Mouse (Mus musculus) small intestine, adult 2 months (tissue): ENCODE data around the gene Olfr573-ps1. TPM values are rescaled to one million over a fixed set of nuclear protein-coding genes. Genes with fewer than 3 reads are reported as not detected.

Source experiments
- H3K27ac ChIP-seq: fragments of 200-500 bp; 2 replicates; pipeline ENCODE4 v1.5.1; 2012; ENCODE audit warnings: low read depth, low read length, control low read depth, inconsistent platforms; ENCODE audit not compliant: insufficient read depth
- H3K27me3 ChIP-seq: fragments of 200-500 bp; 2 replicates; pipeline ENCODE4 v1.6.1; 2012; ENCODE audit warnings: mild to moderate bottlenecking, moderate library complexity, low read length, inconsistent platforms; ENCODE audit not compliant: control insufficient read depth, insufficient read depth
- H3K36me3 ChIP-seq: fragments of 200-500 bp; 2 replicates; pipeline ENCODE4 v1.6.1; 2012; ENCODE audit warnings: mild to moderate bottlenecking, low read length, control low read depth, inconsistent platforms; ENCODE audit not compliant: control insufficient read depth, insufficient read depth
- H3K4me1 ChIP-seq: fragments of 200-500 bp; 2 replicates; pipeline ENCODE4 v1.6.1; 2012; ENCODE audit warnings: low read length, inconsistent platforms, mixed read lengths; ENCODE audit not compliant: control insufficient read depth, insufficient read depth, insufficient read length
- H3K4me3 ChIP-seq: fragments of 200-500 bp; 2 replicates; pipeline ENCODE4 v1.5.1; 2012; ENCODE audit warnings: low read depth, mild to moderate bottlenecking, control low read depth, inconsistent platforms, low read length, moderate library complexity
- CTCF ChIP-seq: fragments of 200-500 bp; IDR thresholded peaks from 2 replicates; pipeline ENCODE4 v1.5.1; 2012; ENCODE audit warnings: low read depth, mild to moderate bottlenecking, control low read depth, inconsistent platforms, low read length, moderate library complexity, mixed read lengths; ENCODE audit not compliant: insufficient replicate concordance, insufficient read length; ENCODE audit errors: extremely low read depth
- POLR2A ChIP-seq: fragments of 200-500 bp; IDR thresholded peaks from 2 replicates; pipeline ENCODE4 v1.6.1; 2012; ENCODE audit warnings: low read depth, mild to moderate bottlenecking, control low read depth, inconsistent platforms, low read length, moderate library complexity
- WGBS: fragments of 180-500 bp; shearing (Covaris S2); methylation state at CpG from one replicate; pipeline ENCODE4 v1.1.7; 2018; 5-methylcytosine and 5-hydroxymethylcytosine counted together
- polyA plus RNA-seq: library from polyadenylated mRNA; depleted of rRNA; stranded (reverse); fragments of >200 nt; gene quantifications from 2 replicates; pipeline ENCODE4 v1.2.3, GENCODE M21; 2012

Olfr573-ps1 gene
- polyA plus RNA-seq, 1 experiment: not detected

DNA sequence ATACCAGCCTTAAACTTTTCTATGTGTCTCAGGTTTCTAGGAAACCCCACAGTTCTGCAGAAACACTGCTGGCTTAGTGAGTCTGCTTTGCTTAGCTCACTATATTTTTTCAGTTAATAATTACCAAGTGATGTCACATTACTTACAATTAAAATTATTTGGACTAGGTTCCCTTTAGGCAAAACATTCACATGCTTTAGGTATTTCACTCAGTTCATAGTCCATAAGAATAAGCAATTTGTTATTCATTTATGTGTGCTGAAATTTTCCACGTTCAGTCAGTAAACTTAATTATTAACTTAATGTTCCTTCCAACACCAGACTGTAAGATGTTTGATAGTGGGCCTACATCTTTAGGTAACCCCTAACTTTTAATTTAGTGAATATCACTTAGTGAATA is 8.4 kb upstream of the Olfr573-ps1 start:
- Histone ChIP-seq H3K36me3 (no peaks in the 10 kb centered on the region), H3K4me3 (no peak overlapping the region), H3K27me3 (no peaks in the 10 kb centered on the region), H3K27ac (no peak overlapping the region), H3K4me1 (no peaks in the 10 kb centered on the region)
- TF ChIP-seq POLR2A (no peak), CTCF (no peak)
- WGBS: 23% methylated on average over 1 of the region's 1 CpGs

DNA sequence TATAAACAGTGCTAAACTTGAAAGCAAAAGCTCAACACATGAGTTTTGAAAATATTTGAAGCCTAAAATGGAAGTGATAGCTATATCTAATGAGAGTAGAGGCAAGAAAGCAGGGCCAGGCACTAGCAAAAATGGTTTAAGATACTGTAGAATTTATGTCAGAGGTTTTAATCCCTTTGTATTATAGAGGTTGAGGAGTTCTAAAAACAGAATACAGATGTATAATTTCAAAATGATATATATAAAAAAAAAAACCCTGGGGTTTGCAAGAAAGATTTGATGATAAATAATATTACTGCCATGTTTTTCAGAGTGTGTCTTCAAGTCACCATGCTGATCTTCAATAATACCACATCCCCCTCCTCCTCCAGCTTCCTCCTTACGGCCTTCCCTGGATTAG is 5.8 kb upstream of the Olfr573-ps1 start, which contains the start of gene Olfr574:
Gene Olfr574 (plus strand): TSS at position 301 of the 400 bp plus-strand sequence.
- no peaks in the 10 kb centered on the region for H3K27me3 ChIP-seq
- no peak within 1 kb of the TSS for H3K4me3 ChIP-seq
- 94% methylated on average over 1 of the region's 1 CpGs for WGBS
- no peaks in the 10 kb centered on the region for H3K36me3 ChIP-seq
- no peak within 1 kb of the TSS for H3K27ac ChIP-seq
- TF ChIP-seq POLR2A: no peak
- no peak for TF ChIP-seq CTCF
- H3K4me1 ChIP-seq: no peaks in the 10 kb centered on the region

DNA sequence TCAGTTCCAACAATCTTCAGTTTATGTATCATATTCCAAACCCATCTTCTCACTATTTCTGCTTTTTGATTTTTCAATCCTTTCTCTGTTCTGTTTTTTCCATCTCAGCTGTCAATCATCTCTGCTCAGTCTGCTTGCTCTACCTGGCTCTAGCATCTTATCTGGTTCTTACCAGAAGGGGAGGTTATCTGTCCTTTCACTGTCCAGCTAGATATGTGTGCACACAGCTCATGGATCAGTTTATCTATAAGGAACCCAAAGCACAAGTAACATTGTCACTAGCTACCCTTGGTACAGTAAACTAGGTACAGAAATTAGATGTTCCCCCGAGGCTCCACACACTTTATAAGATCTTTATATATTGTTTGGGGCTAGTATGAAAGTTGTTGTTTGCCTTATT is 1.0 kb upstream of the Olfr573-ps1 start:
- TF ChIP-seq POLR2A (no peak), CTCF (no peak)
- H3K27ac ChIP-seq: no peak overlapping the region
- no peak overlapping the region for H3K4me3 ChIP-seq
- no peaks in the 10 kb centered on the region for H3K27me3 ChIP-seq
- H3K36me3 ChIP-seq: no peaks in the 10 kb centered on the region
- 73% methylated on average over 1 of the region's 1 CpGs for WGBS
- no peaks in the 10 kb centered on the region for H3K4me1 ChIP-seq

DNA sequence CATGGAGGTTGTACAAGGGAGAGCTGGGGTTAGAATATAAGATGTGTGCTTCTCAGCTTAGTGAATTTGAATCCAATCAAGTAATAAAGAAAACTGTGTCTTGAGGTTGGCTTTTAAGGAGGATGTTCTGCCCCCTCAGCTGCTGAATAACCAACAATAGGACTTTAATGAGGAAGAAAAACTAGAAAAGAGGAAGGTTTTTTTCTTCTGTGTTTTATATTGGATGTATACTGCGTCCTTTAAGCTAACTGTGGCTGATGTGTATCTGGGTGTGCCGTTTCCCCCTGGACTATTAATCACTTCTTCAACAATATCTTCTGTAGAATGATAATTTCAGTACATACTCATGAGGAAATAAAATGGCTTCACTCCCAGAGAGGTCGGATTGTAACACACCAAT is 15.3 kb downstream of the Olfr573-ps1 start:
- Histone ChIP-seq H3K27ac (no peak overlapping the region), H3K4me1 (no peaks in the 10 kb centered on the region), H3K27me3 (no peaks in the 10 kb centered on the region), H3K36me3 (no peaks in the 10 kb centered on the region), H3K4me3 (no peak overlapping the region)
- 49% methylated on average over 3 of the region's 3 CpGs for WGBS
- no peak for TF ChIP-seq POLR2A
- TF ChIP-seq CTCF: no peak

DNA sequence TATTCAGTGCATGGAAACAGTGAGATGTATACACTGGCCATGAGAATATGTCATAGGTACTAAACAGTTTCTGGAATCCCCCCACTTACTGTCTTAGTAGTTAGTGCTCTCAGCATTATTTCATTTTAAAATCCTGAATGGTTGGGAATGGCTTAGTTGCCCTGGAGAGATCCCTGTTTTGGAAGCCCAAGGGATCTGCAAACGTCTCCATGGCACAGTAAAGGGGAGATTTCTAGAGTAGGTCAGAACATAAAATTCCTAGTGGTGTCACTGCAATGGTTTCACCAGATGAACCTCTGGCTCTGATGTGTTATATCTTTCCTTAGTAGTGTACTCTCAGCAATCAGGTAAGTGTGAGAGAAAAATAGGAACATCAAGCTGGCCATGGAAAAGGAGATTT is 18.3 kb downstream of the Olfr573-ps1 start, which contains the start of gene Olfr572:
Gene Olfr572 (plus strand): TSS at position 301 of the 400 bp plus-strand sequence.
- Histone ChIP-seq H3K4me1 (no peaks in the 10 kb centered on the region), H3K27ac (no peak within 1 kb of the TSS), H3K27me3 (no peaks in the 10 kb centered on the region), H3K36me3 (no peaks in the 10 kb centered on the region), H3K4me3 (no peak within 1 kb of the TSS)
- WGBS: 69% methylated on average over 1 of the region's 1 CpGs
- no peak for TF ChIP-seq CTCF

DNA sequence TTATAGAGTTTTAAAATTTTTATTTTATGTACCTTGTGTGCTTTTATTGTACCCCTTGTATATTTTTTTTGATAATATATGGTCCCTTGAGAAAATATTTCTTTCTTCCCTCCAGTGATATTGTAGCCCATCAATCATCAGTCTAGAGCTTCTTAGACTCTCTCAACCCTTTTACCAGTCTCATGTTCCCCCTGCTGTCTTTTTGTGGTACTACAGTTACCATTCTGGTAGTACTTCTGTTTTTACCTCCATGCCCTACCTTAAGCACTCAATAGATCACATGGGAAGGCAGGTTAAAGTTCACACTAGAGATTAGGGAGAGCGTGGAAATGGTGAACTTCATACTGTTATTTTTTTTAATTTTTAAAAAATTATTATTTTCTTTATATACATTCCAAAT is 22.7 kb downstream of the Olfr573-ps1 start:
- H3K4me3 ChIP-seq: no peak overlapping the region
- H3K36me3 ChIP-seq: no peaks in the 10 kb centered on the region
- no peaks in the 10 kb centered on the region for H3K4me1 ChIP-seq
- WGBS: 4% methylated on average over 1 of the region's 1 CpGs
- H3K27me3 ChIP-seq: no peaks in the 10 kb centered on the region
- TF ChIP-seq CTCF: no peak
- no peak for TF ChIP-seq POLR2A
- H3K27ac ChIP-seq: no peak overlapping the region

DNA sequence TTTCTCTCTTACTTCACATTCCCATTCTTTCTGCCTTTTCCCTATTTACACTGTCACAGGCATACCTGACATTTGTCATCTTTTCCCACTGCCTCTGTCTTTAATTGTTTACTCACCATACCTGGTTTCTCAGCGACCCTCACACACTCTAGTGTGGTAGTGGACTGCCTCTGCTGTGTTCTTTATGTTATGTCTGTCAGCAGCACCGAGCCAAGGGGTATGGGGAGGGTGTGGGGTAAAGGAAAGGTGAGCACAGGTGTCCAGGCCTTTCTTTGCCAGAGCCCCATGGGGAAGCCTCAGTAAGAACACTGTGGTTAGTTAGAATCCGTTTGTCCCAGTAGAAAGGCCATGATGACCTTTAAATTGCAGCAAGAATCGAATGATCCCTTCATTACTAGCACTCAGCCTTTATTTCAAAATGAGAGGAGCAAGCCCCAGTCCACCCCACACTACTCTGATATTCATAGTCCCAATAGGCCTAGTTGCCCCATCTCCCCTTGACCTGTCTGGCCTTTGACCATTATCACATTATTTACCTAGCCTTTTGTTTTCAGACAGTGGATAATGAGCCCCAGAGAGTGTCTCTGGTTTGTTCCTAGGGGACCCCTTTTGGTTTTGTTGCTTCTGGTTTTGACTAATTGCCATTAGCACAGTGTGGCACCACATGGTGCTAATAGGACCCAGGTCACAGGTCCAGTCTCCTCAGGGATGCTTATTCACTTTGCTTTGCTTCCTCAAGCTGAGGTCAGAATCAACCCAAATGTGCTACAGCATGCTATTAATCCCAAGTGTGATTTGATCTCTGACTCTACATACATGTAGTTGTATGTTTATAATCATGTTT is 25.1 kb downstream of the Olfr573-ps1 start, which contains the start of gene Olfr571:
Gene Olfr571 (minus strand): TSS at position 505 of the 844 bp plus-strand sequence.
- Histone ChIP-seq H3K4me1 (no peaks in the 10 kb centered on the region), H3K27me3 (no peaks in the 10 kb centered on the region), H3K27ac (no peak within 1 kb of the TSS), H3K4me3 (no peak within 1 kb of the TSS), H3K36me3 (no peaks in the 10 kb centered on the region)
- WGBS: 40% methylated on average over 4 of the region's 4 CpGs
- TF ChIP-seq POLR2A (no peak), CTCF (no peak)
